Mouse (Mus musculus) cerebellum, postnatal 10 days (tissue): ENCODE data around the gene Hlf.

ENCODE experiments used
- DNase-seq, 2 experiments: peaks; one replicate each; pipeline ENCODE4 v3.0.0; 2021; ENCODE audit warnings: mixed read lengths in 2 of 2

Hlf gene

GRCm38 (mm10) chr11:90370367-90370766 lies 20.3 kb downstream of the Hlf start:
- no peak for DNase-seq

- peak; percentile 81 to 83 for DNase-seq
Measured at GRCm38 (mm10) chr11:90369605-90370004, 21.1 kb downstream of the Hlf start.

GRCm38 (mm10) chr11:90369115-90369514 lies 21.6 kb downstream of the Hlf start:
- no peak for DNase-seq

- no peak for DNase-seq
Measured at GRCm38 (mm10) chr11:90367894-90368860, 22.5 kb downstream of the Hlf start.

GRCm38 (mm10) chr11:90364865-90365264 lies 25.8 kb downstream of the Hlf start:
- no peak for DNase-seq

- DNase-seq = no peak
Measured at GRCm38 (mm10) chr11:90363821-90364497, 26.7 kb downstream of the Hlf start.

GRCm38 (mm10) chr11:90363406-90363805 lies 27.3 kb downstream of the Hlf start:
- DNase-seq = peak; percentile 56 to 60

- no peak for DNase-seq
Measured at GRCm38 (mm10) chr11:90360536-90360935, 30.2 kb downstream of the Hlf start.

GRCm38 (mm10) chr11:90358063-90358462 lies 32.6 kb downstream of the Hlf start:
- peak; percentile 48 for DNase-seq

- no peak for DNase-seq
Measured at GRCm38 (mm10) chr11:90357371-90357770, 33.3 kb downstream of the Hlf start.

- no peak for DNase-seq
Measured at GRCm38 (mm10) chr11:90356495-90357304, 34.0 kb downstream of the Hlf start.

- peak; percentile 45 to 48 for DNase-seq
Measured at GRCm38 (mm10) chr11:90356036-90356435, 34.7 kb downstream of the Hlf start.

GRCm38 (mm10) chr11:90355270-90355681 lies 35.4 kb downstream of the Hlf start:
- peak; percentile 85 to 91 for DNase-seq

- DNase-seq = no peak
Measured at GRCm38 (mm10) chr11:90352696-90353095, 38.0 kb downstream of the Hlf start.

GRCm38 (mm10) chr11:90350153-90350512 lies 40.6 kb downstream of the Hlf start:
- no peak for DNase-seq

GRCm38 (mm10) chr11:90349486-90350152 lies 41.1 kb downstream of the Hlf start:
- no peak for DNase-seq

GRCm38 (mm10) chr11:90347667-90348459 lies 42.8 kb downstream of the Hlf start:
- no peak for DNase-seq

GRCm38 (mm10) chr11:90345746-90346145 lies 44.9 kb downstream of the Hlf start:
- DNase-seq = no peak

GRCm38 (mm10) chr11:90342858-90343257 lies 47.8 kb downstream of the Hlf start:
- DNase-seq = no peak

GRCm38 (mm10) chr11:90342267-90342666 lies 48.4 kb downstream of the Hlf start:
- DNase-seq = no peak

- no peak for DNase-seq
Measured at GRCm38 (mm10) chr11:90340836-90341235, 49.9 kb downstream of the Hlf start.

- peak in 1 of 2 experiments; percentile 37 for DNase-seq
Measured at GRCm38 (mm10) chr11:90334816-90335215, 55.9 kb downstream of the Hlf start.
